Mouse (Mus musculus): ENCODE results near the gene Atl3. TPM values are rescaled to one million over a fixed set of nuclear protein-coding genes. Genes with fewer than 3 reads are reported as not detected.

The Atl3 gene
- polyA plus RNA-seq (2015; fragmentation: Nextera tagmentation; extraction: Ambion mirVana): 7.3 and 8.9 TPM in 2 replicates

DNA sequence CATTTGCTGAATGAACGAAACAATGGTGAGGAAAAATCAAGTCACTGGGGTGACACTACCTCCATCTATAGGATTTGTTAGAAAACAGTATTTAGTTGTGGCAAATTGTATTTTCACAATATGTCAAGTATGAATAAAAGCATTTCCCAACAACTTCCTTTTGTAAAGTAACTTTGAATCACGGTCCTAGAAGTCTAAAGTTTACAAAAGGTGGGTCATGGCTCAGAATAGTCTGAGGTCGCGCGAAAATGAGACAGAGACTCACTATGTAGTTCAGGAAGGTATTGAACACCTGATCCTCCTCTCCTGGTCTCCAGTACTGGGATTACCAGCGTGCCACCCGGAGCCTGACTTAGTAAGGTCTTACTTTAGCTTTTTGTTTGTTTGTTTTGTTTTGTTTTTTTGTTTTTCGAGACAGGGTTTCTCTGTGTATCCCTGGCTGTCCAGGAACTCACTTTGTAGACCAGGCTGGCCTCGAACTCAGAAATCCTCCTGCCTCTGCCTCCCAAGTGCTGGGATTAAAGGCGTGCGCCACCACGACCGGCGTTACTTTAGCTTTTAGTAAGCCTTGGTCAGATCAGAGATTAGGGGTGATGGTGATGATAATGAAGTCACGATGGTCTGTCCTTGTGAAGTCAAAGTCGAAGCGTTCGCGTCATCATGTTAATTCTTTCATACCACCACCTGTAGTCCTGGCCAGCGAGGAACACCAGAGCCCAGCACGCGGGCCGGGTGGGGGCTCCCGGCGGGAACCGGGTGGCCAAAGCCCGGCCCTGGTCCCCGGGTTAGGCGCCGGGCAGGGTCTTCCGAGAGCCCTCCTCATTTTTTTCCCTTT lies at the start of gene Atl3:
TSS of gene Atl3 (plus strand) at position 689 of the 835 bp plus-strand sequence.
- no peak for ATAC-seq
- Histone ChIP-seq H3K4me3 (ENCODE audit: low read depth, low read length) (peak within 1 kb of the TSS; percentile 62), H3K27ac (ENCODE audit: low read depth, low read length) (peak within 1 kb of the TSS; percentile 98), H3K4me2 (replicated peaks; ENCODE audit: low read depth) (peak within 1 kb of the TSS; percentile 69), H3K9me3 (ENCODE audit: control insufficient read depth) (no peaks in the 10 kb centered on the region), H3K9ac (ENCODE audit: low read depth, low read length) (peak within 1 kb of the TSS; percentile 61), H3K27me3 (replicated peaks; ENCODE audit: control insufficient read depth, insufficient read depth, low read length) (no peaks in the 10 kb centered on the region), H3K36me3 (ENCODE audit: control insufficient read depth, insufficient read depth) (no peaks in the 10 kb centered on the region), H3K4me1 (replicated peaks; ENCODE audit: control insufficient read depth, insufficient read depth, low read length) (no peaks in the 10 kb centered on the region; the same call in 1 of the 2 replicates)
- TF ChIP-seq CTCF (IDR thresholded peaks at IDR 0.05; ENCODE audit: low read depth): 0 out of 2 replicates have a peak, but pooled peaks have one; percentile 27
- WGBS: 18% methylated on average over 31 of the region's 31 CpGs

DNA sequence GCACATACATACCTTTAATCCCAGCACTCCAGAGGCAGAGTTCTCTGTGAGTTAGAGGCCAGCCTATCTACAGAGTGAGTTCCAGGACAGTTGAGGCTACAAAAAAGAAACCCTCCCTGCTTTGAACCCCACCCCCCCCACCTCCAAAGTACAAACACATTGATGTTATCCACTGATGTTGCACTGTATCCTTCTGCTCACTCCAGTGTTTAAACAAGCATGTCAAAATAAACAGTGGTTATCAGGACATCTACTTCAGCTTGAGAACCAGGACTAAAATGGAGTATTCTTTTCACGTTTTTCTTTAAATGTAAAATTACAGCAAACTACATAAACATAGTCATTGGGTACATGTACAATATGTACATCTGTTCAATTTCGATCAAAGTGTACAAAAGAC lies 48.7 kb upstream of the Atl3 start:
- H3K27ac ChIP-seq (ENCODE audit: low read depth, low read length): no peak overlapping the region
- H3K27me3 ChIP-seq (replicated peaks; ENCODE audit: control insufficient read depth, insufficient read depth, low read length): no peaks in the 10 kb centered on the region
- H3K36me3 ChIP-seq (ENCODE audit: control insufficient read depth, insufficient read depth): no peaks in the 10 kb centered on the region
- no peak overlapping the region for H3K4me3 ChIP-seq (ENCODE audit: low read depth, low read length)
- ATAC-seq: no peak
- 81% methylated on average over 2 of the region's 2 CpGs for WGBS
- TF ChIP-seq CTCF (IDR thresholded peaks at IDR 0.05; ENCODE audit: low read depth): no peak
- H3K4me2 ChIP-seq (replicated peaks; ENCODE audit: low read depth): no peak overlapping the region
- 0 out of 2 replicates have a peak, but pooled peaks cover 2% of the 10 kb centered on the region for H3K4me1 ChIP-seq (replicated peaks; ENCODE audit: control insufficient read depth, insufficient read depth, low read length)
- H3K9me3 ChIP-seq (ENCODE audit: control insufficient read depth): no peaks in the 10 kb centered on the region
- H3K9ac ChIP-seq (ENCODE audit: low read depth, low read length): no peak overlapping the region

- ATAC-seq: no peak
- Histone ChIP-seq H3K4me3 (ENCODE audit: low read depth, low read length) (no peak overlapping the region), H3K9ac (ENCODE audit: low read depth, low read length) (no peak overlapping the region), H3K36me3 (ENCODE audit: control insufficient read depth, insufficient read depth) (no peaks in the 10 kb centered on the region), H3K27me3 (replicated peaks; ENCODE audit: control insufficient read depth, insufficient read depth, low read length) (no peaks in the 10 kb centered on the region), H3K4me2 (replicated peaks; ENCODE audit: low read depth) (no peak overlapping the region), H3K27ac (ENCODE audit: low read depth, low read length) (no peak overlapping the region), H3K9me3 (ENCODE audit: control insufficient read depth) (no peaks in the 10 kb centered on the region), H3K4me1 (replicated peaks; ENCODE audit: control insufficient read depth, insufficient read depth, low read length) (0 out of 2 replicates have a peak, but pooled peaks cover 1% of the 10 kb centered on the region)
- no peak for TF ChIP-seq CTCF (IDR thresholded peaks at IDR 0.05; ENCODE audit: low read depth)
- 68% methylated on average over 1 of the region's 1 CpGs for WGBS
Measured at GRCm38 (mm10) chr19:7445596-7445995, 48.2 kb upstream of the Atl3 start.

DNA sequence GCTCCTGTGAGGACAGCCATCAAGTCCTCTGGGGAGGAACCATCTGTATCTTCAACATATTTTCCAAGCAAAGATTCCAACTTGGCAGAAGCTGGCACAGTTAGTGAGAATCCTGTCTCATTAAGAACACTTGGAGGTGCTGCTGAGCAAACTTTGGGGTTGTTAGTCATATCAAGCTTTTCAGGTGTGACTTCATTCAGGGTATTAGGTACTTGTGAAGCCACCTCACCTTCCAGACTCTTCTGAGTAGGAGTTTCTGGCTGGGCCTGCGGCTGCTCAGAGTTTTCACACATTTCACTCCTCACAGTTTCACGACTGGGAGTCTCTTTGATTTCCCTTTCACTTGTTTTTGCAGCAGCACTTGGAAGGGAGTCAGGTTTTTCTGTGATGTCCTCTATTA lies 37.0 kb upstream of the Atl3 start:
- peak; percentile 44 for TF ChIP-seq CTCF (IDR thresholded peaks at IDR 0.05; ENCODE audit: low read depth)
- ATAC-seq: no peak
- Histone ChIP-seq H3K4me2 (replicated peaks; ENCODE audit: low read depth) (no peak overlapping the region), H3K9ac (ENCODE audit: low read depth, low read length) (no peak overlapping the region), H3K27ac (ENCODE audit: low read depth, low read length) (no peak overlapping the region), H3K9me3 (ENCODE audit: control insufficient read depth) (no peaks in the 10 kb centered on the region), H3K36me3 (ENCODE audit: control insufficient read depth, insufficient read depth) (no peaks in the 10 kb centered on the region), H3K4me1 (replicated peaks; ENCODE audit: control insufficient read depth, insufficient read depth, low read length) (0 out of 2 replicates have a peak, but pooled peaks cover 1% of the 10 kb centered on the region), H3K27me3 (replicated peaks; ENCODE audit: control insufficient read depth, insufficient read depth, low read length) (no peaks in the 10 kb centered on the region), H3K4me3 (ENCODE audit: low read depth, low read length) (no peak overlapping the region)
- 75% methylated on average over 2 of the region's 2 CpGs for WGBS

- Histone ChIP-seq H3K27me3 (replicated peaks; ENCODE audit: control insufficient read depth, insufficient read depth, low read length) (no peaks in the 10 kb centered on the region), H3K4me3 (ENCODE audit: low read depth, low read length) (no peak overlapping the region), H3K9ac (ENCODE audit: low read depth, low read length) (no peak overlapping the region), H3K4me2 (replicated peaks; ENCODE audit: low read depth) (no peak overlapping the region), H3K36me3 (ENCODE audit: control insufficient read depth, insufficient read depth) (no peaks in the 10 kb centered on the region), H3K9me3 (ENCODE audit: control insufficient read depth) (no peaks in the 10 kb centered on the region), H3K4me1 (replicated peaks; ENCODE audit: control insufficient read depth, insufficient read depth, low read length) (no peaks in the 10 kb centered on the region), H3K27ac (ENCODE audit: low read depth, low read length) (no peak overlapping the region)
- no peak for TF ChIP-seq CTCF (IDR thresholded peaks at IDR 0.05; ENCODE audit: low read depth)
- ATAC-seq: no peak
Measured at GRCm38 (mm10) chr19:7458901-7459300, 34.9 kb upstream of the Atl3 start.

DNA sequence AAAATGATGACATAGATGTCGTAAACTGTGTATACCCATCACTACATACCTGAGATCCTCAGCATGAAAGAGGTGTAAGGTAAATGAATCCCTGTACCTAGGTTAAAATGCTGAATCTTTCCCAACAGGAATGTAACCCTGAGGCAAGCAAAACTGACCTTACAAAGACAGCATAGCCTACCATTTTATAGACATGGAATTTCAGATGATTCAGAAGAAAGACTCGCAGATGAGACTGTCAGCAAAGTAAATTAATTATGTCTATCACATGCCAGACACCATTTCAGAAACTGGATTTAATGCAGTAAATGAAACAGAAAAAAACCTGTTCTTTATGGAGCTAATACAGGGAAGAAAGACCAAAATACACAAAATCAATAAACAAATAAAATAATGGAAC lies 34.5 kb upstream of the Atl3 start:
- no peaks in the 10 kb centered on the region for H3K36me3 ChIP-seq (ENCODE audit: control insufficient read depth, insufficient read depth)
- H3K4me3 ChIP-seq (ENCODE audit: low read depth, low read length): no peak overlapping the region
- 81% methylated on average over 2 of the region's 2 CpGs for WGBS
- ATAC-seq: no peak
- no peak overlapping the region for H3K27ac ChIP-seq (ENCODE audit: low read depth, low read length)
- no peak overlapping the region for H3K9ac ChIP-seq (ENCODE audit: low read depth, low read length)
- H3K9me3 ChIP-seq (ENCODE audit: control insufficient read depth): no peaks in the 10 kb centered on the region
- H3K4me2 ChIP-seq (replicated peaks; ENCODE audit: low read depth): no peak overlapping the region
- H3K27me3 ChIP-seq (replicated peaks; ENCODE audit: control insufficient read depth, insufficient read depth, low read length): no peaks in the 10 kb centered on the region
- no peak for TF ChIP-seq CTCF (IDR thresholded peaks at IDR 0.05; ENCODE audit: low read depth)
- no peaks in the 10 kb centered on the region for H3K4me1 ChIP-seq (replicated peaks; ENCODE audit: control insufficient read depth, insufficient read depth, low read length)

Data from intestine, postnatal 0 days (tissue).